18 mouse cellular contexts compared by ENCODE assay signal in the genomic region with DNA sequence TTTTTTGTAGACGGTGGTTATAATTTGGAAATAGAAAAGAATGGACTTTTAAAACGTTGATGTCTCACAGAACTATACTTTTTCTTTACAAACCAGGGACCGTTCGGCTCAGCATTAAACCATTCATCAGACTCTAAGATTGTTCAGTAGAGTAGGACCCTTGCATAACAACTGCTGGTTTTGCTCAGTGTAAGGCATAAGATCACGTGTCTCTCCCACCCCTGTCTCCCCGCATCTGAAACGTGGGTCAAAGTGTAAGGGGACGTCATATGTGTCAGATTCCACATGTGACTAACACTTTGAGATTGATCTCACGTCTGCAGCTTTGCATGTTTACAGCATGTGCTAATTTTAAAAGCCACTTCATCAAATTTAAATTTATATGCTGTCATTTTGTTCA.
A peak's percentile ranks its signal among the peaks of the same experiment; 100 is the strongest.
DNase-seq lines count a peak whose midpoint lies in the region; ATAC-seq and TF ChIP-seq lines count a peak whose summit lies in the region.
"Had no signal": no experiment of that assay in that cellular context is flagged by ENCODE, and none has a peak within 500 bp of the region (broad histone marks: within the 10 kb centered on the region; RNA-seq: fewer than 3 reads in every experiment).

No protein-coding gene starts in this region.

- no peaks in the 10 kb centered on the region for H3K9me3 ChIP-seq in forebrain, embryonic 13.5 days (replicated peaks)
- no peaks in the 10 kb centered on the region for H3K9me3 ChIP-seq in forebrain, postnatal 0 days (ENCODE audit: low read length)
- H3K9me3 ChIP-seq in lung, embryonic 15.5 days, result no peaks in the 10 kb centered on the region
- H3K9me3 ChIP-seq in lung, postnatal 0 days (ENCODE audit: low read length), result no peaks in the 10 kb centered on the region
- H3K9me3 ChIP-seq in neural tube, embryonic 13.5 days, result no peaks in the 10 kb centered on the region
- no peaks in the 10 kb centered on the region for H3K9me3 ChIP-seq in heart, embryonic 10.5 days
- H3K9me3 ChIP-seq: embryonic facial prominence, embryonic 13.5 days; heart, embryonic 15.5 days; limb, embryonic 12.5 days had no signal

- TF ChIP-seq EP300 in lung, postnatal 0 days (IDR thresholded peaks at IDR 0.05), result no peak

- no peaks in the 10 kb centered on the region for H3K27me3 ChIP-seq in forebrain, embryonic 13.5 days
- no peaks in the 10 kb centered on the region for H3K27me3 ChIP-seq in forebrain, postnatal 0 days (ENCODE audit: insufficient read depth, low read length)
- no peaks in the 10 kb centered on the region for H3K27me3 ChIP-seq in lung, embryonic 15.5 days
- H3K27me3 ChIP-seq in lung, postnatal 0 days (replicated peaks; ENCODE audit: insufficient read depth, low read length), result no peaks in the 10 kb centered on the region
- H3K27me3 ChIP-seq in neural tube, embryonic 13.5 days, result no peaks in the 10 kb centered on the region
- no peaks in the 10 kb centered on the region for H3K27me3 ChIP-seq in heart, embryonic 10.5 days (ENCODE audit: insufficient read depth, poor library complexity, severe bottlenecking)
- H3K27me3 ChIP-seq: embryonic facial prominence, embryonic 13.5 days; heart, embryonic 15.5 days had no signal

- DNase-seq in forebrain, postnatal 0 days, result no peak
- DNase-seq in lung, postnatal 0 days (ENCODE audit: low spot score), result no peak
- DNase-seq in neural tube, embryonic 10.5 days (ENCODE audit: extremely low spot score, low spot score), result no peak
- DNase-seq in heart, embryonic 10.5 days (ENCODE audit: low spot score), result no peak
- DNase-seq in layer of hippocampus, adult 18-20 months (ENCODE audit: low spot score in 2 of 2), result no peak

- H3K27ac ChIP-seq in forebrain, embryonic 13.5 days, result no peak overlapping the region
- no peak overlapping the region for H3K27ac ChIP-seq in forebrain, postnatal 0 days (ENCODE audit: low read depth, low read length)
- no peak overlapping the region for H3K27ac ChIP-seq in lung, embryonic 15.5 days
- no peak overlapping the region for H3K27ac ChIP-seq in lung, postnatal 0 days (ENCODE audit: low read length)
- H3K27ac ChIP-seq in neural tube, embryonic 13.5 days (replicated peaks), result no peak overlapping the region
- no peak overlapping the region for H3K27ac ChIP-seq in heart, embryonic 10.5 days
- H3K27ac ChIP-seq: embryonic facial prominence, embryonic 13.5 days; gastrocnemius, adult 2 months; heart, embryonic 15.5 days; kidney, postnatal 0 days; limb, embryonic 12.5 days; macrophage; stomach, postnatal 0 days had no signal

- WGBS in forebrain, embryonic 13.5 days, result 68% methylated on average over 9 of the region's 9 CpGs
- WGBS in forebrain, postnatal 0 days, result 65% methylated on average over 9 of the region's 9 CpGs
- 32% methylated on average over 9 of the region's 9 CpGs for WGBS in lung, embryonic 15.5 days
- 38% methylated on average over 9 of the region's 9 CpGs for WGBS in lung, postnatal 0 days
- 70% methylated on average over 9 of the region's 9 CpGs for WGBS in neural tube, embryonic 13.5 days
- WGBS in heart, embryonic 10.5 days, result 57% methylated on average over 9 of the region's 9 CpGs

- no peak overlapping the region for H3K9ac ChIP-seq in forebrain, embryonic 13.5 days
- H3K9ac ChIP-seq in forebrain, postnatal 0 days, result no peak overlapping the region
- no peak overlapping the region for H3K9ac ChIP-seq in lung, embryonic 15.5 days
- no peak overlapping the region for H3K9ac ChIP-seq in lung, postnatal 0 days (replicated peaks; ENCODE audit: low read depth)
- H3K9ac ChIP-seq in neural tube, embryonic 13.5 days, result no peak overlapping the region
- H3K9ac ChIP-seq: embryonic facial prominence, embryonic 13.5 days; heart, embryonic 15.5 days; limb, embryonic 12.5 days; liver, postnatal 0 days had no signal

- no peak overlapping the region for H3K4me3 ChIP-seq in forebrain, embryonic 13.5 days
- H3K4me3 ChIP-seq in forebrain, postnatal 0 days (ENCODE audit: low read depth, low read length), result no peak overlapping the region
- no peak overlapping the region for H3K4me3 ChIP-seq in lung, embryonic 15.5 days
- H3K4me3 ChIP-seq in lung, postnatal 0 days (ENCODE audit: low read depth, low read length), result no peak overlapping the region
- no peak overlapping the region for H3K4me3 ChIP-seq in neural tube, embryonic 13.5 days
- H3K4me3 ChIP-seq in heart, embryonic 10.5 days, result no peak overlapping the region
- H3K4me3 ChIP-seq: embryonic facial prominence, embryonic 13.5 days; erythroblast, embryonic 14.5 days; gastrocnemius, adult 2 months; heart, embryonic 15.5 days; limb, embryonic 12.5 days had no signal

- H3K4me2 ChIP-seq in forebrain, embryonic 13.5 days, result no peak overlapping the region
- no peak overlapping the region for H3K4me2 ChIP-seq in forebrain, postnatal 0 days (ENCODE audit: low read depth)
- H3K4me2 ChIP-seq in lung, embryonic 15.5 days, result no peak overlapping the region
- H3K4me2 ChIP-seq in lung, postnatal 0 days (replicated peaks; ENCODE audit: low read depth, low read length), result no peak overlapping the region
- no peak overlapping the region for H3K4me2 ChIP-seq in neural tube, embryonic 13.5 days
- H3K4me2 ChIP-seq: embryonic facial prominence, embryonic 13.5 days; heart, embryonic 15.5 days; limb, embryonic 12.5 days; liver, embryonic 11.5 days had no signal

- peaks cover 4% of the 10 kb centered on the region; the same call in 1 of the 2 replicates for H3K4me1 ChIP-seq in forebrain, embryonic 13.5 days
- no peaks in the 10 kb centered on the region for H3K4me1 ChIP-seq in forebrain, postnatal 0 days (ENCODE audit: insufficient read depth)
- peaks cover 14% of the 10 kb centered on the region; the same call in 1 of the 2 replicates for H3K4me1 ChIP-seq in lung, embryonic 15.5 days
- no peaks in the 10 kb centered on the region for H3K4me1 ChIP-seq in lung, postnatal 0 days (ENCODE audit: insufficient read depth, low read depth, low read length)
- H3K4me1 ChIP-seq in neural tube, embryonic 13.5 days (replicated peaks), result 0 out of 2 replicates have a peak, but pooled peaks cover 4% of the 10 kb centered on the region
- no peaks in the 10 kb centered on the region for H3K4me1 ChIP-seq in heart, embryonic 10.5 days
- H3K4me1 ChIP-seq: embryonic facial prominence, embryonic 13.5 days; heart, embryonic 15.5 days; limb, embryonic 12.5 days had no signal

- ATAC-seq in forebrain, embryonic 13.5 days, result peak; percentile 53; the same call in 1 of the 2 replicates
- no peak for ATAC-seq in forebrain, postnatal 0 days
- ATAC-seq in lung, embryonic 15.5 days (ENCODE audit: borderline replicate concordance, extremely low read depth, low FRiP score, low TSS enrichment), result peak; percentile 23; the same call in 1 of the 2 replicates
- no peak for ATAC-seq in lung, postnatal 0 days
- 0 out of 2 replicates have a peak, but pooled peaks have one; percentile 47 for ATAC-seq in neural tube, embryonic 13.5 days (ENCODE audit: low read depth)
- ATAC-seq: liver, postnatal 0 days had no signal

- no peak for TF ChIP-seq CTCF in forebrain, postnatal 0 days (IDR thresholded peaks at IDR 0.05; ENCODE audit: low read depth)
- no peak for TF ChIP-seq CTCF in lung, postnatal 0 days (IDR thresholded peaks at IDR 0.05)

- peaks cover 9% of the 10 kb centered on the region for H3K36me3 ChIP-seq in forebrain, embryonic 13.5 days (ENCODE audit: poor library complexity, severe bottlenecking)
- H3K36me3 ChIP-seq in forebrain, postnatal 0 days (ENCODE audit: insufficient read depth), result peaks cover 16% of the 10 kb centered on the region
- no peaks in the 10 kb centered on the region for H3K36me3 ChIP-seq in lung, embryonic 15.5 days
- H3K36me3 ChIP-seq in lung, postnatal 0 days (ENCODE audit: insufficient read depth, low read length), result no peaks in the 10 kb centered on the region
- peaks cover 22% of the 10 kb centered on the region; the same call in 1 of the 2 replicates for H3K36me3 ChIP-seq in neural tube, embryonic 13.5 days
- H3K36me3 ChIP-seq in heart, embryonic 10.5 days, result no peaks in the 10 kb centered on the region
- H3K36me3 ChIP-seq: embryonic facial prominence, embryonic 13.5 days; heart, embryonic 15.5 days; limb, embryonic 12.5 days had no signal

Comparison
In these comparisons a context has a peak if more than half of its experiments do, and no peak if none do; other contexts are left out.
1. ATAC-seq: peak in forebrain, embryonic 13.5 days (single experiment), lung, embryonic 15.5 days (single experiment) and neural tube, embryonic 13.5 days (single experiment); none in forebrain, postnatal 0 days (single experiment) and lung, postnatal 0 days (single experiment).